Mouse (Mus musculus) bone marrow macrophage, adult 2 months (primary cell): ENCODE measurements around the gene Polh.

ENCODE experiments used
- CTCF ChIP-seq: IDR thresholded peaks from 2 replicates; pipeline ENCODE4 v1.5.1; 2012; ENCODE audit warnings: low read depth, mild to moderate bottlenecking, low read length, moderate library complexity
- POLR2A ChIP-seq: IDR thresholded peaks from 2 replicates; pipeline ENCODE4 v1.6.1; 2012; ENCODE audit warnings: mild to moderate bottlenecking, low read depth, low read length, borderline replicate concordance

DNA sequence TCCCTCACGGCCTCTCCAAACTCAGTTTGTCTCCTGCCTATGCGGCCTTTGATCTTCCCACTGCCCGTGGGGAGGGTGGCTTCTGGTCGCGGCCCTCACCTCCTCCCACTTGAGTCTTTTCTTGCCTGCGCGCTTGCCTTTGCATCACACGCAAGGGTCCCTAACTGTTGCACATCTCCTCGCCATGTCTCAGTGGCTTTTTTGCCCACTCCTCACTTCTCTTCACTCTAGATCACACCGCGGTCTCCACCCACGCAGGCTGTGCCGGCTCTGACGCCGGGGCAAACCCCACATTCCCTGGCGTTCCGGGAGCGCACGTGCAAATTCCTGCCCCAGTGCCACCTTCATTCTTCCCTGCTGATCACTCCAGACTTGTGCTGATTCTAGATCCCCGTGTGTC, 633 bp upstream of the Polh start:
- TF ChIP-seq CTCF (no peak), POLR2A (no peak)
